Mouse (Mus musculus): ENCODE results near the gene Atp13a1. TPM values are rescaled to one million over a fixed set of nuclear protein-coding genes. Genes with fewer than 3 reads are reported as not detected.

Atp13a1 gene
- polyA plus RNA-seq, 1 experiment from 2014 or later: 35.8 TPM

DNA sequence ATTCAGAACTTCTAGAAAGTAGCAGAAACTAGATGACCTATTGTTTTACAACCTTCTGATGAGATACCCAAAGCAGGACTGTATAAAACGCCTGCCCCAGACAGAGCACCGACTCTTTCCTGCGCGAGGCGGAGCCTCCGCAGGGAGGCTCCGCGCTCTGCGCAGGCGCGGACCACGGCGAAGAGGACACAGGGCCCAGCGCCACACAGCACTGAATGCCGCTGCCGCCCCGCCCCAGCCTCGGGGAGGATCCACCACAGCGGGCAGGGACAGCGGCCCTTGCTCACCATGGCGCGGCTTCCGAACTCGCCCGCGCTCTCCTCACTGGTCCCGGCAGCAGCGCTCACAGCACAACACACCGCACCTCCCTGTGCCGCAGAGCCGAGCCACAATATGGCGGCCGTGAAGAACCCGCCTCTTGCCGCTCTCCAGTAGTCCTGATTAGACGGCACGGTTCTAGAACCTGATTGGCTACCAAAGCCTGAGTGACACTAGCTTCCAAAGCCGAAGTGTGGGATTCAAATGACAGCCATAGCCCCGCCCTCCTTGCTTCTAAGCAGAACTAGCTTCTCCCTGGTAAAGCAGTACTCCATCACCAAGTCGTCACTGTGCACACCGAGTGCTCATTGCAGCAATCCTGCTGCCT is 16.3 kb upstream of the Atp13a1 start, which contains the start of gene Gm20422:
Gm20422 (minus strand) TSS at position 384 of the 646 bp plus-strand sequence.
- DNase-seq (ENCODE audit: low spot score) (peak; percentile 93), ATAC-seq (ENCODE audit: low FRiP score) (peak; percentile 99)
- Histone ChIP-seq H3K9me3 (ENCODE audit: control insufficient read depth, low read length) (no peaks in the 10 kb centered on the region), H3K4me1 (replicated peaks; ENCODE audit: control insufficient read depth, insufficient read depth, low read length) (peaks cover 3% of the 10 kb centered on the region; the same call in 1 of the 2 replicates), H3K9ac (ENCODE audit: low read depth, low read length) (peak within 1 kb of the TSS; percentile 94), H3K27ac (ENCODE audit: low read depth, low read length) (peak within 1 kb of the TSS; percentile 99), H3K36me3 (ENCODE audit: control insufficient read depth, insufficient read depth, low read length) (no peaks in the 10 kb centered on the region), H3K4me2 (replicated peaks; ENCODE audit: low read depth, low read length) (peak within 1 kb of the TSS; percentile 42), H3K4me3 (ENCODE audit: low read depth, low read length) (peak within 1 kb of the TSS; percentile 74), H3K27me3 (ENCODE audit: control insufficient read depth, insufficient read depth, low read length) (no peaks in the 10 kb centered on the region)
- WGBS: under 1% methylated on average over 41 of the region's 41 CpGs

DNA sequence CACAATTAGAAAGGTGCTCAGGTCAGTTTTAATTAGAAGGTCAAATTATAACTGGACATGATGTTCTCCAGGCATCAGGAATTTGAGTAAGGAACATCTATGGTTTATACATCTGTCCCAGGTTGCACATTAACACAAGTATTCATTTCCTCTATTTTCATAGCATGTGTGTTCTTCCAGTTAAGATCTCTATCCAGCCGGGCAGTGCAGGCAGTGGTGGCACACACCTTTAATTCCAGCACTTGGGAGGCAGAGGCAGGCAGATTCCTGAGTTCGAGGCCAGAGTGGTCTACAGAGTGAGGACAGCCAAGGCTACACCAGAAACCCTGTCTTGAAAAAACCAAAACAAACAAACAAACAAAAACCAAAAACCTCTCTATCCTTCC is 15.8 kb upstream of the Atp13a1 start:
- DNase-seq (ENCODE audit: low spot score): no peak
- Histone ChIP-seq H3K27ac (ENCODE audit: low read depth, low read length) (no peak overlapping the region; the same call in 1 of the 2 replicates), H3K9me3 (ENCODE audit: control insufficient read depth, low read length) (no peaks in the 10 kb centered on the region), H3K4me3 (ENCODE audit: low read depth, low read length) (no peak overlapping the region; the same call in 1 of the 2 replicates), H3K36me3 (ENCODE audit: control insufficient read depth, insufficient read depth, low read length) (no peaks in the 10 kb centered on the region), H3K4me1 (replicated peaks; ENCODE audit: control insufficient read depth, insufficient read depth, low read length) (peaks cover 3% of the 10 kb centered on the region; the same call in 1 of the 2 replicates), H3K27me3 (ENCODE audit: control insufficient read depth, insufficient read depth, low read length) (no peaks in the 10 kb centered on the region), H3K4me2 (replicated peaks; ENCODE audit: low read depth, low read length) (peak overlapping the region; percentile 8; the same call in 1 of the 2 replicates), H3K9ac (ENCODE audit: low read depth, low read length) (peak overlapping the region; percentile 94; the same call in 1 of the 2 replicates)
- no peak for ATAC-seq (ENCODE audit: low FRiP score)
- WGBS: 62% methylated on average over 2 of the region's 2 CpGs

DNA sequence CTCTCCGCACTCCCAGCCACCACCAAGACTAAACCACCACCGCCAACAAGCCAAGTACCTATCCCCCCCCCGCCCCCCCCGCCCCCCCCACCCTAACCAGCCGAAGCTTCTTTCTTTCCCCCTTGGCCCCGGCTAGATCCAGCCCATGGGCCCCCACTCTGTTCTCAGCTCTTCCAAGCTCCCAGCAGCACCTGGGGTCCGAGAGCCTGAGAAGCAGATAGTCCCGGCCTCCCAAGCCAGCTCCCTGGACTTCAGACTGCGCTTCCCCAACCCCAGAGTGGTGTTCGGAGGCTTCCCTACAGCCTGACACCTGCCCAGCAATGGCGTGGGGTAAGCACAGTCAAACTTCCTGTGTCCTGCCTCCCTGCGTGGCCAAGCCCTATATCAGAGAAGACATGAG is 13.9 kb upstream of the Atp13a1 start:
- WGBS: 66% methylated on average over 10 of the region's 12 CpGs
- Histone ChIP-seq H3K9ac (ENCODE audit: low read depth, low read length) (no peak overlapping the region), H3K27me3 (ENCODE audit: control insufficient read depth, insufficient read depth, low read length) (no peaks in the 10 kb centered on the region), H3K4me2 (replicated peaks; ENCODE audit: low read depth, low read length) (no peak overlapping the region), H3K4me1 (replicated peaks; ENCODE audit: control insufficient read depth, insufficient read depth, low read length) (peaks cover 3% of the 10 kb centered on the region; the same call in 1 of the 2 replicates), H3K4me3 (ENCODE audit: low read depth, low read length) (no peak overlapping the region), H3K36me3 (ENCODE audit: control insufficient read depth, insufficient read depth, low read length) (no peaks in the 10 kb centered on the region), H3K9me3 (ENCODE audit: control insufficient read depth, low read length) (no peaks in the 10 kb centered on the region), H3K27ac (ENCODE audit: low read depth, low read length) (no peak overlapping the region)
- no peak for ATAC-seq (ENCODE audit: low FRiP score)
- DNase-seq (ENCODE audit: low spot score): no peak

DNA sequence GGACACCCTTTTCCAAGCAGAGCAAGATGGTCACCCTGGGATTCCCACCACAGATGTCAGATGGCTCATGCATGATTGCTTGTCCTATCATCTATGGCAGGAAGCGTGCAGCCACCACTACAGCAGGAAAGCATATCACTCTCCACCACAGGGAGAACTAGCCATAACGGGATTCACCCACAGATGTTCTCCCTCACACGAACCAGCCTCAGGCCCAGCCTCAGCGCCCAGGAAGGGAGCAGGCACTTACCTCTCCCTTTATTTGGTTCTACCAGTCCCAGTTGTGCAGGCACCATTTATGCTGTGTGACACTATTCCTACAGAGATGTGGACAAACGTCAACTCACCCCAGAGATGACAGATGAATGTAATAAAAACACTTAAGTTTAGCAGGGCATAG is 1.9 kb upstream of the Atp13a1 start:
- Histone ChIP-seq H3K4me3 (ENCODE audit: low read depth, low read length) (no peak overlapping the region), H3K9ac (ENCODE audit: low read depth, low read length) (no peak overlapping the region), H3K4me2 (replicated peaks; ENCODE audit: low read depth, low read length) (no peak overlapping the region), H3K36me3 (ENCODE audit: control insufficient read depth, insufficient read depth, low read length) (no peaks in the 10 kb centered on the region), H3K4me1 (replicated peaks; ENCODE audit: control insufficient read depth, insufficient read depth, low read length) (0 out of 2 replicates have a peak, but pooled peaks cover 2% of the 10 kb centered on the region), H3K9me3 (ENCODE audit: control insufficient read depth, low read length) (no peaks in the 10 kb centered on the region), H3K27ac (ENCODE audit: low read depth, low read length) (no peak overlapping the region), H3K27me3 (ENCODE audit: control insufficient read depth, insufficient read depth, low read length) (no peaks in the 10 kb centered on the region)
- no peak for ATAC-seq (ENCODE audit: low FRiP score)
- 92% methylated on average over 5 of the region's 5 CpGs for WGBS
- no peak for DNase-seq (ENCODE audit: low spot score)

DNA sequence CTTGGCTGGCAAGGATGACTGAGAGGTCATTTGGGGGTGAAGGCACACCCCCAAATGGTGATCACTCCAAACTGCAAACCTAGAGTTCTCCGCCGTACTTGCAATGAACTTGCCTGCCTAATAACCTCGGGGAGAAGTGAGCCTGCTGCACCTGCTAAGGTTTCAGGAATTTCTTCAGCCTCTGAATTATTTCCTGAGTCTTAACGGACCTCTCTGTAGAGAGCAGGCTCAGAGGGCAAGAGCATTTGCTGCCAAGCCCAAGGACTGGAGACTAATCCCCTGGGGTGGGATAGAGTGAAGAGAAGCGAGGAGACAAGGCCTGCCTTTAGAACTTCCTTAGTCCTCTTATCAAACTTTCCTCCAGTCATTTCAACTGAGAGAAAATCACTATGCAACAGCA is 1.2 kb upstream of the Atp13a1 start:
- Histone ChIP-seq H3K27me3 (ENCODE audit: control insufficient read depth, insufficient read depth, low read length) (no peaks in the 10 kb centered on the region), H3K9ac (ENCODE audit: low read depth, low read length) (no peak overlapping the region), H3K9me3 (ENCODE audit: control insufficient read depth, low read length) (no peaks in the 10 kb centered on the region), H3K4me2 (replicated peaks; ENCODE audit: low read depth, low read length) (no peak overlapping the region), H3K4me1 (replicated peaks; ENCODE audit: control insufficient read depth, insufficient read depth, low read length) (0 out of 2 replicates have a peak, but pooled peaks cover 2% of the 10 kb centered on the region), H3K36me3 (ENCODE audit: control insufficient read depth, insufficient read depth, low read length) (no peaks in the 10 kb centered on the region), H3K4me3 (ENCODE audit: low read depth, low read length) (no peak overlapping the region), H3K27ac (ENCODE audit: low read depth, low read length) (no peak overlapping the region)
- WGBS: 88% methylated on average over 5 of the region's 5 CpGs
- DNase-seq (ENCODE audit: low spot score): no peak
- ATAC-seq (ENCODE audit: low FRiP score): no peak

DNA sequence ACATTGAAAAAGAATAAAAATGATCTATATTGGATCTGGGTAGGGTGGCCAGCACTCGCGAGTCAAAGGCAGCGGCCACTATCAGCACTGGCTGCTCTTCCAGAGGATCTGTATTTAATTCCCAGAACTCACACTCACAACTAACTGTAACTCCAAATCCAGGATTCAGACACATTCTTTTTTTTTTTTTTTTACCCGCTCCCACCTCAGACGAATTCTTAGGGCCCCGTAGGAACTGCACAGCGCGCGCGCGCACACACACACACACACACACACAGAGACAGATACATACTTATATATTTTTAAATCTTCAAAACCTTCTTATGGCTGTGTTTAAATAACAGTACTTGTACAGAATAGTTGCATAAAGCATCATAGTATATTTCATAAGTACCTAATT is 599 bp upstream of the Atp13a1 start:
- Histone ChIP-seq H3K9me3 (ENCODE audit: control insufficient read depth, low read length) (no peaks in the 10 kb centered on the region), H3K36me3 (ENCODE audit: control insufficient read depth, insufficient read depth, low read length) (0 out of 2 replicates have a peak, but pooled peaks cover 2% of the 10 kb centered on the region), H3K4me3 (ENCODE audit: low read depth, low read length) (peak overlapping the region; percentile 100), H3K4me1 (replicated peaks; ENCODE audit: control insufficient read depth, insufficient read depth, low read length) (0 out of 2 replicates have a peak, but pooled peaks cover 2% of the 10 kb centered on the region), H3K27ac (ENCODE audit: low read depth, low read length) (no peak overlapping the region), H3K27me3 (ENCODE audit: control insufficient read depth, insufficient read depth, low read length) (no peaks in the 10 kb centered on the region), H3K9ac (ENCODE audit: low read depth, low read length) (peak overlapping the region; percentile 98), H3K4me2 (replicated peaks; ENCODE audit: low read depth, low read length) (peak overlapping the region; percentile 34)
- 36% methylated on average over 11 of the region's 11 CpGs for WGBS
- DNase-seq (ENCODE audit: low spot score) (peak; percentile 14), ATAC-seq (ENCODE audit: low FRiP score) (0 out of 2 replicates have a peak, but pooled peaks have one; percentile 13)

DNA sequence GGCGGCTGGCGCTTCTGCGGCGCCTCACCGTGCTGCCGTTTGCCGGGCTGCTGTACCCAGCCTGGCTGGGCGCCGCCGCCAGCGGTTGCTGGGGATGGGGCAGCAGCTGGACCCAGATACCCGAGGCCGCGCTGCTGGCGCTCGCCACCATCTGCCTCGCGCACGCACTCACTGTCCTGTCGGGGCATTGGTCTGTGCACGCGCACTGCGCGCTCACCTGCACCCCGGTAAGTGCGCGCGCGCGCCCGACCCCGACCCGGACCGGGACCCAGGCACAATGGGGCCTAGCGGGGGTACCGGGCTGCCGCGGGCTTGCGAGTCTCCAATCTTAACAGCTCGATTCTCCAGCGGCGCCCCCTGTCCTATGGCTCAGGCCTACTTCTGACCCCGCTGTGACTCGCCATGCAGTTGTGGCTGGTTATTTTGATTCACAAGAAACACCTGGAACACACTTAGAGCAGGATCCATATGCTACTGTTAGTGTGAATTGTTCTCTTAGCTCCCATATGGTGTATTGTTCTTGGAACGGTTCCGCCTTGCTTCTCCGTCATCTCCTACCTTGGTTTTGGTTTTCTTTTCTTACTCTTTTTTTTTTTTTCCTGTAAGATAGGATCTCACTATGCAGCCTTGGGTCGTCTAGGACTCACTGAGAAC is 579 bp downstream of the Atp13a1 start:
- H3K27me3 ChIP-seq (ENCODE audit: control insufficient read depth, insufficient read depth, low read length): no peaks in the 10 kb centered on the region
- under 1% methylated on average over 44 of the region's 48 CpGs for WGBS
- peak overlapping the region; percentile 98 for H3K9ac ChIP-seq (ENCODE audit: low read depth, low read length)
- peaks cover 7% of the 10 kb centered on the region; the same call in 1 of the 2 replicates for H3K36me3 ChIP-seq (ENCODE audit: control insufficient read depth, insufficient read depth, low read length)
- peak overlapping the region; percentile 71 for H3K27ac ChIP-seq (ENCODE audit: low read depth, low read length)
- H3K4me1 ChIP-seq (replicated peaks; ENCODE audit: control insufficient read depth, insufficient read depth, low read length): 0 out of 2 replicates have a peak, but pooled peaks cover 2% of the 10 kb centered on the region
- peak; percentile 63 for DNase-seq (ENCODE audit: low spot score)
- ATAC-seq (ENCODE audit: low FRiP score): peak; percentile 78
- no peaks in the 10 kb centered on the region for H3K9me3 ChIP-seq (ENCODE audit: control insufficient read depth, low read length)
- H3K4me2 ChIP-seq (replicated peaks; ENCODE audit: low read depth, low read length): peak overlapping the region; percentile 54
- peak overlapping the region; percentile 100 for H3K4me3 ChIP-seq (ENCODE audit: low read depth, low read length)

DNA sequence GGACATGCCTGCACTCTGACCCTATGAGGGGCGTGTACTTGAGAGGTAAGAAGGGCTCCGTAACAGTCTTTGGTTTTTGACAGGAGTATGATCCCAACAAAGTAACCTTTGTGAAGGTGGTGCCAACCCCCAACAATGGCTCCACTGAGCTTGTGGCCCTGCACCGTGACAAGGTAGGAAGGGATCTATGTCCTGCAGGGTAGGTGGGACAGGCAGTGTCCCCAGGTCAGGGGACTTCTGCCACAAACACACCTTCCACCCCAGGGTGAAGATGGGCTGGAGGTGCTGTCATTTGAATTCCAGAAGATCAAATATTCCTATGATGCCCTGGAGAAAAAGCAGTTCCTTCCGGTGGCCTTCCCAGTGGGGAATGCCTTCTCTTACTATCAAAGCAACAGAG is 2.7 kb downstream of the Atp13a1 start:
- peaks cover 20% of the 10 kb centered on the region; the same call in 1 of the 2 replicates for H3K36me3 ChIP-seq (ENCODE audit: control insufficient read depth, insufficient read depth, low read length)
- WGBS: 97% methylated on average over 4 of the region's 4 CpGs
- no peak for ATAC-seq (ENCODE audit: low FRiP score)

More for the DNA sequence above, 2.7 kb downstream of the Atp13a1 start:
- Histone ChIP-seq H3K4me1 (replicated peaks; ENCODE audit: control insufficient read depth, insufficient read depth, low read length) (0 out of 2 replicates have a peak, but pooled peaks cover 2% of the 10 kb centered on the region), H3K9ac (ENCODE audit: low read depth, low read length) (no peak overlapping the region), H3K4me2 (replicated peaks; ENCODE audit: low read depth, low read length) (no peak overlapping the region), H3K4me3 (ENCODE audit: low read depth, low read length) (no peak overlapping the region), H3K9me3 (ENCODE audit: control insufficient read depth, low read length) (no peaks in the 10 kb centered on the region), H3K27ac (ENCODE audit: low read depth, low read length) (no peak overlapping the region), H3K27me3 (ENCODE audit: control insufficient read depth, insufficient read depth, low read length) (no peaks in the 10 kb centered on the region)
- DNase-seq (ENCODE audit: low spot score): no peak
